Mouse (Mus musculus): ENCODE data around the gene Pusl1. TPM values are rescaled to one million over a fixed set of nuclear protein-coding genes. Genes with fewer than 3 reads are reported as not detected.
A peak's percentile ranks its signal among the peaks of the same experiment; 100 is the strongest.

Gene Pusl1
- 10 to 100 TPM; 68.1 to 77.0 TPM for total RNA-seq (2021)
- long read RNA-seq, transcript Pusl1-201 (8 exons, 1,243 nt), result major isoform, 14 of 77 reads
- long read RNA-seq, partial matches to known transcripts, result 24 of 77 reads
- long read RNA-seq, other reads (novel, unspliced or antisense), result 38 of 77 reads

DNA sequence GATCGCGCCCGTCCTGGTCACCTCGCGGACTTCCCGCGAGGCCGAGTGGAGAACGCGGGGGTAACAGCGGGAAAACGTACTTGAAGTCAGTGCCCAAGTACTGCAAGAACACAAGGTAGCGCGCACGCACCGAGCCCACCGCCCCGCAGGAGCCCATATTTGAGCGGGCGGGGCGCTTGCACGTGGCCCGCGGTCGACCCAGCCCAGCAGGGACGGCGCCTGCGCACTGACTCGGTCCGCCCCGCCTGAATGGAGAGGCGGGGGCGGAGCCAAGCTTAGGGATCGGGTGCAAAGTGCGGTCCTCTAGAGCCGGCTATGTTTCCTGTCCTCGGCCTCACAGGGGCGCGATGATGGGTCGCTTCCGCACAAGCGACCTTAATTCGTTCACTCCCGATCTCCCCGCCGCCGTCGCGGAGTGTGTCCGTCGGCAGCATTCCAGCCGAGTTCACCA is at the start of gene Pusl1, which contains the start of gene Acap3:
Pusl1 (minus strand) TSS at position 231 of the 451 bp plus-strand sequence.
Acap3 (plus strand) TSS at position 272 of the 451 bp plus-strand sequence.
- peak; percentile 97 to 99 for DNase-seq (ENCODE audit: low spot score in 2 of 2)

DNA sequence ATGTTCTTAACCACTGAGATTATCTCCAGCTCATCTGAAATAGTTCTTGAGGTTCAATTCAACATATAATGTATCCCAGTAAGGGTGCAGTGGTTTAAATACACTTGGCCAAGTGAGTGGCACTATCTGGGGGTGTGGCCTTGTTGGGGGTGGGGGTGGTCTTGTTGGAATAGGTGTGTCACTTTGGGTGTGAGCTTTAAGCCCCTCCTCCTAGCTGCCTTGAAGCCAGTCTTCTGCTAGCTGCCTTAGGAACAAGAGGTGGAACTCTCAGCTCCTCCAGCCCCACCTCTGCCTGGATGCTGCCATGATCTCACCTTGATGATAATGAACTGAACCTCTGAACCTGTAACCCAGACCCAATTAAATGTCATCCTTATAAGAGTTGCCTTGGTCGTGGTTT is 40.5 kb upstream of the Pusl1 start:
- no peak for DNase-seq (ENCODE audit: low spot score in 2 of 2)

GRCm38 (mm10) chr4:155908751-155909150 is 17.2 kb upstream of the Pusl1 start:
- DNase-seq (ENCODE audit: low spot score in 2 of 2), result peak; percentile 3 to 11

- DNase-seq (ENCODE audit: low spot score in 2 of 2), result peak; percentile 7 to 15
Measured at GRCm38 (mm10) chr4:155908281-155908680, 16.7 kb upstream of the Pusl1 start.

DNA sequence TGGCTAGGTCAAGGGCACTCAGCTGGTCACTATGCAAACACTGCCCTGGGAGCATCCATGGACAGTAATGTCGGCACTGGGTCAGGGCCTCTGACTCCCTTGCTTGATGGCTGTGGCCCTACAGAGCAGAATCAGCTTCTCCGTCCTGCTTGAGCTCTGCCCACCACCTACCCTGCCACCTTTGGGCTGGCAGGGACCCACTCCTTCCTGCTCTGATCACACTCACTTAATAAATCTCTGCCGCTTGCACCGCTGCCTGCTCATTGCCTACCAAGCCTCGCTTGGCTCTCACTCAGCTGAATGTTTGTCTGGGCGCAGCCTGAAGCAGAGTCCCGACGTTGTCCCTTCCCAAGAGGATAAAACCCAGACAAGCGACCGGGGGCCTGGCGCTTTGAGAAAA is 15.4 kb upstream of the Pusl1 start:
- peak; percentile 4 to 11 for DNase-seq (ENCODE audit: low spot score in 2 of 2)

DNA sequence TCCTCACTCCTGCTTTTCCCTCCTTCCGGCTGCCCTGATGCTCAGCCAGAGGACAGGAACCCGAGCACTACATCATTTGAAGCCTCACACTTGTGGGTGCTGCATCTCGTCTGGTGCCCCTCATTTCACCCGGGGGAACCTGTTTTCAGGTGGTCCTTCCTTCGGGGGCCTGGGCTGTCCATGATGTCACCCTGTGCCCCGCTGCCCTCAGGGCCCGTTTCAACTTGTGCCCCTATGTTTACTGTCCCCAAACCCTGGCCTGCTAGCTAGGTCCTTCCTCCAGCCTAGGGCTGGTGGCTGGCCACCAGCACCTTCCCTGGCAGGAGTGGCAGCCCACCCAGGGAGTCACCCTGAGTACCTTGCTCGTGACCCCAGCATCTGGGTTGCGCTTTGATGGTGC is 14.5 kb upstream of the Pusl1 start:
- peak; percentile 3 to 13 for DNase-seq (ENCODE audit: low spot score in 2 of 2)

GRCm38 (mm10) chr4:155905634-155906033 is 14.1 kb upstream of the Pusl1 start:
- DNase-seq (ENCODE audit: low spot score in 2 of 2), result peak in 1 of 2 experiments; percentile 6

- DNase-seq (ENCODE audit: low spot score in 2 of 2), result peak; percentile 47 to 58
Measured at GRCm38 (mm10) chr4:155904318-155905102, 12.9 kb upstream of the Pusl1 start.

GRCm38 (mm10) chr4:155903246-155903645 is 11.7 kb upstream of the Pusl1 start:
- DNase-seq (ENCODE audit: low spot score in 2 of 2), result peak; percentile 3 to 9

DNA sequence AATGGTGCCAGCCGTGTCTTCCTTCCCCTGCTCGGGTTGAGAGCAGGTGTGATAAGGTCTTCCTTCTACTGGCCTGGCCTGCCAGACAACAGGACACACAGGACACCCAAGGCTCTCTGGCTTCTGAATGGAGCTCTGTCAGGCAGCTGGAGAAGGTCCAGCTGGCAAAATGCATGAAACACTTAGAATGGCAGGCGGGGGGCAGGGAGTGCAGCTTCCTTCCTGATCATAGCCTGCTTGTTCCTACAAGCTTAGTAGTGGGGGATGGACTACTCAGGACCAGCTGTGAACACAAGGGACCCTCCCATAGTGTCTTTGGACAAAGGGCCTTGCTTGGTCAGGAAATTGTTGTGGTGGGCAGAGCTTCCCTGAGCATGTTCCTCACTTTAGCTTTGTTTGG is 9.6 kb upstream of the Pusl1 start:
- DNase-seq (ENCODE audit: low spot score in 2 of 2), result peak; percentile 60 to 71

DNA sequence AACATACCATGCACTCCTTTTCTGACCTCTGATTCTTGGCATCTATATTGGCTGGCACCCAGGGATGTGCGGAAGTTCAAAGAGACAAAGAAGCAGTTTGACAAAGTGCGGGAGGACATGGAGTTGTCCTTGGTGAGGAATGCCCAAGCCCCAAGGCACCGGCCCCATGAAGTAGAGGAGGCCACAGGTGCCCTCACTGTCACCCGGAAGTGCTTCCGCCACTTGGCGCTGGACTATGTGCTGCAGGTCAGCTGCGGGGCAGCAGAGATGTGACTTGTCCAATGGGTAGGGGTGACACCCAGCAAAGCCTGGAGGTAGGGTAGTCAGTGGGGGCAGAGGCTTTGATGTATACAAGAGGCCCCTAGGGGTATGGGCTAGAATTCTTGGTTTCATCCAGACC is 7.8 kb upstream of the Pusl1 start:
- peak; percentile 3 to 11 for DNase-seq (ENCODE audit: low spot score in 2 of 2)

- DNase-seq (ENCODE audit: low spot score in 2 of 2), result no peak
Measured at GRCm38 (mm10) chr4:155898318-155898717, 6.7 kb upstream of the Pusl1 start.

DNA sequence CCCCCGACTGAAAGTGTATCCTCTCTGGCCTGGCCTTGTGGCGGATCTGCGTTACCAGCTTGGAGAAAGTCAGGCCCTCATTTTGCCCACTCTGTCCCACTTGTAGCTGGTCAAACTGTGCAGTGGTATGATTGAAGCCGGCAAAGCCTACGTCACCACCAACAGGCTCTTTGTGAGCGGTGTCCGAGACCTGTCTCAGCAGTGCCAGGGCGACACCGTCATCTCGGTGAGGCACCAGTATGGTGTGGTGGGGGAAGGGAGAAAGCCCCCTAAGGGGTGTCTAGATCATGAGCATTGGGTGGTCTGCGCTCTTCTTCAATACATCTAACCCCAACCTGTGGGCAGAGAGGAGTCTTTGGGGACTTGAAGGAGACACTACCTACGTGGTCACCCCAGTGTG is 4.9 kb upstream of the Pusl1 start:
- no peak for DNase-seq (ENCODE audit: low spot score in 2 of 2)

GRCm38 (mm10) chr4:155895826-155896225 is 4.2 kb upstream of the Pusl1 start:
- DNase-seq (ENCODE audit: low spot score in 2 of 2), result peak; percentile 6 to 15

DNA sequence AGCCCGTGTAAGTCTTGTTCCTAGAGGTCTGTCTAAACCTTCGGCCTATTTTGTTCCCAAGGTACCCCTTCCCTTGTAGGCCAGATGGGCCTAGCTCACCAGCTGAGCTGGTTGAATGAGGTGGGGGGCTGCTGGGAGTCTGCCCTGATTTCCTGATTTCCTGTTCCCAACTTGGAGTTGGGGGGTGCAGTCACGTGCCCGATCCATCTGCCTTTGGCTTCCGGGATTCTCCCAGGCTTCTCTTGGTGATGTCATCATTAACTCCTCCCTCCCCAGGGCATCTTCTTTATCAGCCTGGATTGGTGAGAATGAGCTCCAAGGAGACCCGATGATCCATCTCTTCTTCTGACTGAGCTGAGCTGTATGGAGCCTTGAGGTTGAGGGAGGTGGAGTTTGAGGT is 3.6 kb upstream of the Pusl1 start:
- DNase-seq (ENCODE audit: low spot score in 2 of 2), result peak; percentile 82 to 85

DNA sequence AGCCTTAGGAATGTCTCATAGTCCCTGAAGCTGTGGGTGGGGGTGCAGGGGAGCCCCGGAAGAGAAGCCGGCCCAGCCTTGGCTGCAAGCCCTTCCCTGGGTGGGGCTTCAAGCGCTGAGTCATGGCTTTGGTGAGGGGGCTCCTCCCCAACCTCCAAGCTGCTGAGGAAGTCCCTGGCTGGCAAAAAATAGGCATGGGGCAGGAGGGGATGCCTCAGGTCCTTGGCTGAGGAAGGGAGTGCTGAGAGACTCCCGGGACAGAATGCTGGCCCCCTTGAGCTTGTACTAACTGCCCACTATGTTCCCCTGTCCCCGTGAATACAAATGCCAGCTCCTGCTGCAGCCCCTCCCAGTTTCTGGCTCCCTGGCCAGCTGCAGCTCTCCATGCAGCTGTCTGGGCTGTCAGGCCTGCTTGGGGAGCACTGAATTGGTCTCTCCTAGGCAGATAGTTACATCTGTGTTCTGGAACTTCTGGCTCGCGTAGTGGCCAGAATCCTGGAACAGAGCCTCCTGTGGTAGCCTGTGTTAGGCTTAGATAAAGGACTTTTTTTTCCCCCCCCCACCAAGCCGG is 2.8 kb upstream of the Pusl1 start:
- DNase-seq (ENCODE audit: low spot score in 2 of 2), result peak; percentile 69 to 76

- peak in 1 of 2 experiments; percentile 9 for DNase-seq (ENCODE audit: low spot score in 2 of 2)
Measured at GRCm38 (mm10) chr4:155893212-155893690, 1.7 kb upstream of the Pusl1 start.

DNA sequence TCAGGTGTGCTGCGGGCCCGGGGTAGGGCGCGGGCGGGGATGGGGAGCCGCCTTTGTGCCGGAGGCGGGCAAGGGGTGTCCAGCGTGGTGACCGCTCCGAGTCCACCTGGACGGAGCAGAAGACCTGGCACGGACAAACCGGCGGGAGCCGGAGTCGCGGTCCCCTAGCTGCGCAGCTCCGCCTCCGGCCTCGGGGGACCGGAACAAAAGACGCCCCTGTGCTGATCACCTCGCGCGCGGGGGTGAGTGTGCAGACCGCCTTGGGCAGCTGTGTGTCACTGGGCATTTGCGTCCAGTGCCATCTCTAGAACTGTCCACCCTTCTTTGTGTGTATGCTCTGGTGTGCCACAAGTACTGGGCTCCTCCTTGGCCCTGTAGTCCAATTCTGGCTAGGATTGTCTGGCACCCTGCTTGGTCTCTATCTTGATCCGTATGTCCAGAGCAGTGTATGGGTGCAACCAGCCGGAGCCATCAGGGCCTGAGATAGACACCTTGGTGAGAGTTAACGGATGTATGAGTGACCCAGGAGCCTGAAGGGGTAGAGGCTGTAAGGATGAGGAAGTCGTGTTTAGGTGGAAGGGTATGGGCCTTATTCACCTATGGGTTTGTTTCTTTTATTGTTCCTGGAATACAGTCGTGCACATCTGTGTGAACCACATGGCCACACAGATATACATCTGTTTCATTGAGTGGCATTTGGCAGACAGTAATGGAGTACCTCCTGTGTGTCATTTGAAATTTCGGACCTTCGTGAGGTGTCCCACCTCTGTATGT is 1.0 kb upstream of the Pusl1 start:
- DNase-seq (ENCODE audit: low spot score in 2 of 2), result peak in 1 of 2 experiments; percentile 37

DNA sequence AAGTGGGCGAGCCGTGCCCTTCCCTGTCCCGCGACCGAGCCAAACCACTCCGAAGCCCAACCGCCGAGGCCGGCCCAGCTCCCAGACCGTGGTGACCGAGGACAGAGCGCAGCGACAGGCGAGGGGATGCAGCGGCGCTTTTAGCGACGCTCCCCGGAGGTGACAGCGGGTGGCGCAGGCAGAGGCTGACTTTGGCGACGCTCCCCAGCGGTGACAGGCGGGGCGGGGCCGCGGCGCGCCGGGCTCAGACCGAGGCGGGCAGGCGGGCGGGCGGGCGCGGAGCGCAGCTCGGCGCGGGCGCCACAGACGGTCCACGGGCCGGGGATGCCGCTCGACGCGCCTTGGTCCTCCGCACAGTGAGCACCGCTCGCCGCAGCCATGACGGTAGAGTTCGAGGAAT is 436 bp upstream of the Pusl1 start:
- peak; percentile 80 to 89 for DNase-seq (ENCODE audit: low spot score in 2 of 2)

GRCm38 (mm10) chr4:155891011-155891471 is 540 bp downstream of the Pusl1 start:
- DNase-seq (ENCODE audit: low spot score in 2 of 2), result no peak

- peak in 1 of 2 experiments; percentile 2 for DNase-seq (ENCODE audit: low spot score in 2 of 2)
Measured at GRCm38 (mm10) chr4:155889316-155889715, 2.3 kb downstream of the Pusl1 start.

Measured in layer of hippocampus, postnatal 10 days (tissue).